Mouse (Mus musculus) lung, adult 2 months (tissue): Measurements from ENCODE around the gene Clybl. TPM values are rescaled to one million over a fixed set of nuclear protein-coding genes. Genes with fewer than 3 reads are reported as not detected.

Experiments
- DNase-seq: peaks from one replicate; pipeline ENCODE4 v3.0.0; 2022
- H3K4me1 ChIP-seq: fragments of 200-500 bp; 2 replicates; pipeline ENCODE4 v1.6.1; 2011; ENCODE audit warnings: low read length; ENCODE audit not compliant: control insufficient read depth, insufficient read depth
- H3K4me3 ChIP-seq: fragments of 200-500 bp; replicated peaks from 2 replicates; pipeline ENCODE3; 2011; ENCODE audit warnings: low read depth, mild to moderate bottlenecking, control low read depth, low read length; ENCODE audit errors: extremely low read depth
- CTCF ChIP-seq: fragments of 200-500 bp; IDR thresholded peaks from 2 replicates; pipeline ENCODE4 v1.5.1; 2011; ENCODE audit warnings: mild to moderate bottlenecking, low read length, control low read depth; ENCODE audit not compliant: insufficient read depth
- POLR2A ChIP-seq: fragments of 200-500 bp; IDR thresholded peaks from 2 replicates; pipeline ENCODE4 v1.6.1; 2011; ENCODE audit warnings: low read depth, mild to moderate bottlenecking, control low read depth, low read length, borderline replicate concordance; ENCODE audit errors: extremely low read depth
- WGBS: fragments of 180-500 bp; shearing (Covaris S2); methylation state at CpG from one replicate; pipeline ENCODE4 v1.1.7; 2018; 5-methylcytosine and 5-hydroxymethylcytosine counted together
- polyA plus RNA-seq: library from polyadenylated mRNA; depleted of rRNA; stranded (reverse); fragments of >200 nt; gene quantifications from 2 replicates; pipeline ENCODE4 v1.2.3, GENCODE M21; 2012

Gene Clybl
- polyA plus RNA-seq, 1 experiment: 5.8 TPM

DNA sequence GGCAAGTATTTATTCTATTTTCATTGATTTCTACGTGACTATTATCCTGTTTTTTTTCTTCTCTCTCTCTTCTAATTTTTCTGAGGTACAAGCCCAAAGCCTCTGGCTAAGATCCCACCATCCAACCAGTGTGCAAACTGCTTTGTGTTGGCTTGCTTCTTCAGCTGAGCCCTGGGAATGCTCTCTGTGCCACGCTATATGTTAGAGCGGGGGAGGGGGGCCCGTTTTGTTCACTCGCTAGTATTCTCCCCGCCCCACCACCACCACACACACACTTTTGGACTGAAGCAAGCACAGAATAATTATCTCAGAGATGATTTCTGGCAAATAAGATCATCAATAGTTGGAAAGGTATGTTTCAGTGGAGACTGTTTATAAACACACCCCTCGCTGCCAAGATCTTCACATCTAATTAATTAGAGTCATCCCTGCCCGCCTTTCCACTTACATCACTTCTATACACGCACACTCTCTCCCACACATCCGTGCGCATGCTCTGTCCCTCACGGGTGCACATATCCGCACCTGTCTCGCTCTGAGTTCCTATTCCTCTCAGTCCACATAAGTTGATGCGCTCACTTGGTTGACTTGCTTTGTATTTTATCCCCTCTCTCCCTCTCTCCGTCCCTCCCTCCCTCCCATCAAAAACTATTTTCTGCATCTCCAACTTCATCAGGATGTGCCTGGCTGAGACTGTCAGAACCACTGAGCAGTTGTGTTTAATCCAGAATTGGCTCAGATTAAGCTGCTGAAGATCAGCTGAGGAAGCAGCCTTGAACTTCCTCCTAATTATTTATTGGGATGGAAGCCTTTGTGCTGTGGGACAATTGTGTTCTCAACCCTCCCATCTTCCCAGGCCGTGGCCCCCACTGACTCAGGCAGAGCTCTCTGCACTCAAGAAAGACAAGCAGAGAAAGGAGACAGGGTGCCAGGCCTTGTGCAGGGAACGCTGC, 163.0 kb downstream of the Clybl start:
- H3K4me1 ChIP-seq: no peaks in the 10 kb centered on the region
- DNase-seq: no peak
- TF ChIP-seq POLR2A (no peak), CTCF (no peak)
- WGBS: 66% methylated on average over 18 of the region's 18 CpGs
- H3K4me3 ChIP-seq: no peak overlapping the region

GRCm38 (mm10) chr14:122348069-122348468, 166.6 kb downstream of the Clybl start:
- DNase-seq: no peak
- 85% methylated on average over 7 of the region's 7 CpGs for WGBS
- TF ChIP-seq POLR2A (no peak), CTCF (no peak)
- Histone ChIP-seq H3K4me1 (no peaks in the 10 kb centered on the region), H3K4me3 (no peak overlapping the region)

GRCm38 (mm10) chr14:122349326-122349725, 167.8 kb downstream of the Clybl start:
- WGBS: 77% methylated on average over 5 of the region's 5 CpGs
- no peak for DNase-seq
- no peak for TF ChIP-seq CTCF
- TF ChIP-seq POLR2A: no peak
- no peak overlapping the region for H3K4me3 ChIP-seq
- H3K4me1 ChIP-seq: no peaks in the 10 kb centered on the region

DNA sequence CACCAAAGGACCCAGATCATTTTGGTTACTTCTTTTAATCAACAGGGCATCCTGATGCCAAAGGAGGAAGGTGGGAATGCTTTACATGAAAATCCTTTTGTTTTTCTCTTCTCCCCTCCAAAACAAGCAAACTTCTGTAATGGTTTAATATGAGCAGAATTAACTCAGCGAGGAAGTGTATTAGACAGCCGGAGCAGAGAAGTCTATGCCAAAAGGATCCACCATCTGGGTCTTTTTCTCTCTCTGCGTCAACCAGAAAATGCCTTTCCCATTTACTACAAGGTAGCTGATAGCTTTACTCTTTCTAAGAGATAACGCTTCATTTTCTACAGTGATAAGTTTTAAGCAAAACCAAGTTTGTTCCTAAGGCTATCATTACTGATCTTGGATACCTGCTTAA, 168.3 kb downstream of the Clybl start:
- WGBS: 86% methylated on average over 4 of the region's 4 CpGs
- H3K4me1 ChIP-seq: no peaks in the 10 kb centered on the region
- DNase-seq: no peak
- no peak overlapping the region for H3K4me3 ChIP-seq
- no peak for TF ChIP-seq CTCF
- TF ChIP-seq POLR2A: no peak

- Histone ChIP-seq H3K4me1 (no peaks in the 10 kb centered on the region), H3K4me3 (no peak overlapping the region)
- 81% methylated on average over 8 of the region's 8 CpGs for WGBS
- DNase-seq: no peak
- TF ChIP-seq POLR2A (no peak), CTCF (no peak)
These were observed 169.3 kb downstream of the Clybl start for GRCm38 (mm10) chr14:122350766-122351165.

DNA sequence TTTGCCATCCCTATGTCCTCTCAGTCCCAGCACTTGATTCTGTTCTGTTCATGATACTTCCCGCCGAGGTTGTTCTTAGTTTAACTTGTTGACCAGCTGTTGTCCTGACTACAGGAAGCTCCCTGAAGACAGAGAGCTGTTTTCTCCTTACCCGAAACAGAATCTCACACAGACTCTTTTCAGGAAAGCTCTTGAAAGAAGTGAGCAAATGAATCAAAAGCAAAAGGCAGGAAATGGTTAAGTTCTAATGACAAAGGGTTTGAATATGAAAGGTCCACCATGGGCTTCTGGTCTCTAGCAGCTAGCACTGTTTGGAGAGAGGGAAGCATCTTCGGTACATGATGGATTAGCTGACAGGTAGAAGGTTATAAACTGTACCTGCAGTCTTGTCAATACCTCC, 175.8 kb downstream of the Clybl start:
- Histone ChIP-seq H3K4me3 (no peak overlapping the region), H3K4me1 (no peaks in the 10 kb centered on the region)
- WGBS: 77% methylated on average over 4 of the region's 4 CpGs
- no peak for DNase-seq
- TF ChIP-seq CTCF (no peak), POLR2A (no peak)

DNA sequence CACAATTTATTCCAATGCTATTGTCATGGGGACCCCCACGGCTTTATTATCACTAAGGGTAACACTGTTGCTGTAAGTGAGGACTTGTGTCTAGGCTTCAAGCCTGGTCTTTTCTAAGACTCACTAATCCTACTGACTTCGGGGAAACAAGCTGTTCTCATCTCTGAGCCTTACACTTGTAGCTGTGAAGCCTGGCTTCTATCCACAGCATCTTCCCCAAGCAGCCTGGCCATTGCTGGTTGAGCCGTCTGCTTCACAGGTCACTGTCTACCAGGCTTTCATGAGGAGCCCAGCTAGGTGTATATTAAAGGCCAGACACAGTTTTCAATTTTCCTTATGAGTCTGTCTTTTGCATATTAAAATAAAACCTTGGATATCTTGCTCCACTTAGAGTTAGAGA, 177.1 kb downstream of the Clybl start:
- 76% methylated on average over 3 of the region's 3 CpGs for WGBS
- no peak for DNase-seq
- H3K4me1 ChIP-seq: no peaks in the 10 kb centered on the region
- no peak overlapping the region for H3K4me3 ChIP-seq
- TF ChIP-seq CTCF (no peak), POLR2A (no peak)

GRCm38 (mm10) chr14:122359136-122359905, 177.8 kb downstream of the Clybl start:
- WGBS: 81% methylated on average over 23 of the region's 23 CpGs
- no peaks in the 10 kb centered on the region for H3K4me1 ChIP-seq
- no peak for DNase-seq
- no peak overlapping the region for H3K4me3 ChIP-seq
- TF ChIP-seq CTCF: no peak
- no peak for TF ChIP-seq POLR2A

GRCm38 (mm10) chr14:122361807-122362206, 180.3 kb downstream of the Clybl start:
- WGBS: 81% methylated on average over 9 of the region's 9 CpGs
- no peak overlapping the region for H3K4me3 ChIP-seq
- no peak for DNase-seq
- no peak for TF ChIP-seq CTCF
- H3K4me1 ChIP-seq: no peaks in the 10 kb centered on the region
